Mouse (Mus musculus) forebrain, embryonic 10.5 days (tissue): ENCODE measurements around the gene Ift74. TPM values are rescaled to one million over a fixed set of nuclear protein-coding genes. Genes with fewer than 3 reads are reported as not detected.
"Not testable (repeated sequence)": the region's sequence is repeated elsewhere in the genome, so short reads cannot be mapped to it uniquely, and the experiment has no call there.

Experiments used
- DNase-seq: peaks from one replicate; pipeline ENCODE4 v3.0.0-alpha.2; 2017; ENCODE audit warnings: low spot score; ENCODE audit errors: extremely low spot score
- H3K27ac ChIP-seq: fragments of 300-500 bp; sonication (generic); 2 replicates; pipeline ENCODE4 v1.5.1; 2016; ENCODE audit warnings: mild to moderate bottlenecking
- H3K27me3 ChIP-seq: fragments of 300-500 bp; sonication (generic); 2 replicates; pipeline ENCODE4 v1.6.1; 2016; ENCODE audit warnings: mild to moderate bottlenecking; ENCODE audit not compliant: poor library complexity, severe bottlenecking
- H3K36me3 ChIP-seq: fragments of 300-500 bp; sonication (generic); replicated peaks from 2 replicates; pipeline ENCODE4 v1.6.1; 2016; ENCODE audit warnings: mild to moderate bottlenecking, moderate library complexity
- H3K4me1 ChIP-seq: fragments of 300-500 bp; sonication (generic); 2 replicates; pipeline ENCODE4 v1.6.1; 2016
- H3K4me3 ChIP-seq: fragments of 300-500 bp; sonication (generic); 2 replicates; pipeline ENCODE4 v1.5.1; 2016; ENCODE audit warnings: mild to moderate bottlenecking, moderate library complexity
- H3K9me3 ChIP-seq: fragments of 300-500 bp; sonication (generic); 2 replicates; pipeline ENCODE4 v1.6.1; 2016; ENCODE audit warnings: mild to moderate bottlenecking, moderate library complexity
- WGBS: fragments of 180-500 bp; shearing (Covaris S2); methylation state at CpG from one replicate; pipeline ENCODE4 v1.1.7; 2016; 5-methylcytosine and 5-hydroxymethylcytosine counted together
- polyA plus RNA-seq: library from polyadenylated mRNA; unstranded; fragments of >200 nt; fragmentation: Nextera tagmentation; extraction: Ambion mirVana; gene quantifications from 2 replicates; pipeline ENCODE4 v1.2.1, GENCODE M21; 2016

Ift74 gene
- polyA plus RNA-seq, 1 experiment from 2014 or later, result 60.1 TPM

GRCm38 (mm10) chr4:94643141-94643540, 28.9 kb downstream of the Ift74 start:
- no peaks in the 10 kb centered on the region for H3K9me3 ChIP-seq
- 99% methylated on average over 2 of the region's 2 CpGs for WGBS
- no peak overlapping the region for H3K27ac ChIP-seq
- H3K4me3 ChIP-seq, result no peak overlapping the region
- H3K36me3 ChIP-seq, result peaks cover 18% of the 10 kb centered on the region
- no peaks in the 10 kb centered on the region for H3K27me3 ChIP-seq
- no peaks in the 10 kb centered on the region for H3K4me1 ChIP-seq
- DNase-seq, result no peak

GRCm38 (mm10) chr4:94649920-94650319, 35.6 kb downstream of the Ift74 start, which contains the start of gene Lrrc19:
Lrrc19 (minus strand) TSS chr4:94650144.
- Histone ChIP-seq H3K4me3 (no peak within 1 kb of the TSS), H3K36me3 (peaks cover 23% of the 10 kb centered on the region), H3K27ac (no peak within 1 kb of the TSS), H3K9me3 (no peaks in the 10 kb centered on the region; the same call in 1 of the 2 replicates), H3K4me1 (no peaks in the 10 kb centered on the region), H3K27me3 (no peaks in the 10 kb centered on the region)
- 96% methylated on average over 3 of the region's 3 CpGs for WGBS
- DNase-seq, result no peak

GRCm38 (mm10) chr4:94650426-94651175, 36.3 kb downstream of the Ift74 start:
- H3K9me3 ChIP-seq, H3K4me1 ChIP-seq, H3K4me3 ChIP-seq, H3K27me3 ChIP-seq, H3K27ac ChIP-seq, DNase-seq: not testable (repeated sequence)
- peaks cover 27% of the 10 kb centered on the region for H3K36me3 ChIP-seq
- WGBS, result 89% methylated on average over 5 of the region's 5 CpGs

GRCm38 (mm10) chr4:94669718-94670117, 55.4 kb downstream of the Ift74 start:
- Histone ChIP-seq H3K4me3 (no peak overlapping the region), H3K27me3 (no peaks in the 10 kb centered on the region), H3K27ac (no peak overlapping the region), H3K9me3 (no peaks in the 10 kb centered on the region), H3K4me1 (no peaks in the 10 kb centered on the region), H3K36me3 (peaks cover 5% of the 10 kb centered on the region)
- no peak for DNase-seq
- 61% methylated on average over 1 of the region's 1 CpGs for WGBS

- Histone ChIP-seq H3K4me3 (no peak overlapping the region), H3K9me3 (no peaks in the 10 kb centered on the region), H3K36me3 (peaks cover 48% of the 10 kb centered on the region), H3K27ac (no peak overlapping the region), H3K4me1 (no peaks in the 10 kb centered on the region), H3K27me3 (no peaks in the 10 kb centered on the region)
- WGBS, result 93% methylated on average over 2 of the region's 2 CpGs
- DNase-seq, result no peak
These were observed 66.4 kb downstream of the Ift74 start for GRCm38 (mm10) chr4:94680662-94681061.

- no peaks in the 10 kb centered on the region for H3K9me3 ChIP-seq
- no peak overlapping the region for H3K27ac ChIP-seq
- no peak overlapping the region for H3K4me3 ChIP-seq
- H3K27me3 ChIP-seq, result no peaks in the 10 kb centered on the region
- H3K4me1 ChIP-seq, result no peaks in the 10 kb centered on the region
- peaks cover 53% of the 10 kb centered on the region for H3K36me3 ChIP-seq
- 95% methylated on average over 2 of the region's 2 CpGs for WGBS
- DNase-seq, result no peak
These were observed 66.9 kb downstream of the Ift74 start for GRCm38 (mm10) chr4:94681181-94681580.

- no peak for DNase-seq
- no peak overlapping the region for H3K27ac ChIP-seq
- peaks cover 61% of the 10 kb centered on the region for H3K36me3 ChIP-seq
- 65% methylated on average over 1 of the region's 1 CpGs for WGBS
- H3K27me3 ChIP-seq, result no peaks in the 10 kb centered on the region
- no peaks in the 10 kb centered on the region for H3K9me3 ChIP-seq
- no peak overlapping the region for H3K4me3 ChIP-seq
- H3K4me1 ChIP-seq, result no peaks in the 10 kb centered on the region
These were observed 67.7 kb downstream of the Ift74 start for GRCm38 (mm10) chr4:94682029-94682428.

GRCm38 (mm10) chr4:94683305-94683704, 69.0 kb downstream of the Ift74 start:
- Histone ChIP-seq H3K9me3 (no peaks in the 10 kb centered on the region), H3K27me3 (no peaks in the 10 kb centered on the region), H3K27ac (no peak overlapping the region), H3K36me3 (peaks cover 74% of the 10 kb centered on the region), H3K4me3 (no peak overlapping the region), H3K4me1 (no peaks in the 10 kb centered on the region)
- no peak for DNase-seq
- 90% methylated on average over 5 of the region's 5 CpGs for WGBS

GRCm38 (mm10) chr4:94689804-94690203, 75.5 kb downstream of the Ift74 start:
- not testable (repeated sequence) for H3K27ac ChIP-seq, H3K4me3 ChIP-seq, H3K4me1 ChIP-seq, DNase-seq, H3K9me3 ChIP-seq, H3K27me3 ChIP-seq
- peaks cover 59% of the 10 kb centered on the region for H3K36me3 ChIP-seq
- WGBS, result 92% methylated on average over 2 of the region's 2 CpGs

- no peaks in the 10 kb centered on the region for H3K9me3 ChIP-seq
- no peak overlapping the region for H3K27ac ChIP-seq
- H3K4me3 ChIP-seq, result no peak overlapping the region
- DNase-seq, result no peak
- H3K4me1 ChIP-seq, result no peaks in the 10 kb centered on the region
- H3K36me3 ChIP-seq, result peaks cover 47% of the 10 kb centered on the region
- H3K27me3 ChIP-seq, result no peaks in the 10 kb centered on the region
- WGBS, result 93% methylated on average over 4 of the region's 4 CpGs
These were observed 76.8 kb downstream of the Ift74 start for GRCm38 (mm10) chr4:94691078-94691477.

- no peaks in the 10 kb centered on the region for H3K9me3 ChIP-seq
- WGBS, result 92% methylated on average over 2 of the region's 2 CpGs
- no peak for DNase-seq
These were observed 77.9 kb downstream of the Ift74 start for GRCm38 (mm10) chr4:94692175-94692574.

GRCm38 (mm10) chr4:94696368-94696767, 82.1 kb downstream of the Ift74 start:
- H3K9me3 ChIP-seq, result no peaks in the 10 kb centered on the region
- WGBS, result 90% methylated on average over 3 of the region's 3 CpGs
- H3K36me3 ChIP-seq, result peaks cover 15% of the 10 kb centered on the region
- no peak overlapping the region for H3K4me3 ChIP-seq
- H3K4me1 ChIP-seq, result no peaks in the 10 kb centered on the region
- DNase-seq, result no peak
- no peaks in the 10 kb centered on the region for H3K27me3 ChIP-seq
- H3K27ac ChIP-seq, result no peak overlapping the region

More at GRCm38 (mm10) chr4:94692175-94692574, 77.9 kb downstream of the Ift74 start:
- Histone ChIP-seq H3K4me1 (no peaks in the 10 kb centered on the region), H3K4me3 (no peak overlapping the region), H3K27ac (no peak overlapping the region), H3K36me3 (peaks cover 36% of the 10 kb centered on the region), H3K27me3 (no peaks in the 10 kb centered on the region)

- Histone ChIP-seq H3K9me3 (no peaks in the 10 kb centered on the region), H3K27ac (no peak overlapping the region), H3K36me3 (no peaks in the 10 kb centered on the region), H3K4me1 (no peaks in the 10 kb centered on the region), H3K27me3 (no peaks in the 10 kb centered on the region), H3K4me3 (no peak overlapping the region)
- DNase-seq, result no peak
- WGBS, result 93% methylated on average over 2 of the region's 2 CpGs
These were observed 96.7 kb downstream of the Ift74 start for GRCm38 (mm10) chr4:94711002-94711401.
